Mouse (Mus musculus) small intestine, adult 2 months (tissue): Measurements from ENCODE around the gene 1110051M20Rik.

Source experiments
- CTCF ChIP-seq: fragments of 200-500 bp; IDR thresholded peaks from 2 replicates; pipeline ENCODE4 v1.5.1; 2012; ENCODE audit warnings: low read depth, mild to moderate bottlenecking, control low read depth, inconsistent platforms, low read length, moderate library complexity, mixed read lengths; ENCODE audit not compliant: insufficient replicate concordance, insufficient read length; ENCODE audit errors: extremely low read depth
- POLR2A ChIP-seq: fragments of 200-500 bp; IDR thresholded peaks from 2 replicates; pipeline ENCODE4 v1.6.1; 2012; ENCODE audit warnings: low read depth, mild to moderate bottlenecking, control low read depth, inconsistent platforms, low read length, moderate library complexity

DNA sequence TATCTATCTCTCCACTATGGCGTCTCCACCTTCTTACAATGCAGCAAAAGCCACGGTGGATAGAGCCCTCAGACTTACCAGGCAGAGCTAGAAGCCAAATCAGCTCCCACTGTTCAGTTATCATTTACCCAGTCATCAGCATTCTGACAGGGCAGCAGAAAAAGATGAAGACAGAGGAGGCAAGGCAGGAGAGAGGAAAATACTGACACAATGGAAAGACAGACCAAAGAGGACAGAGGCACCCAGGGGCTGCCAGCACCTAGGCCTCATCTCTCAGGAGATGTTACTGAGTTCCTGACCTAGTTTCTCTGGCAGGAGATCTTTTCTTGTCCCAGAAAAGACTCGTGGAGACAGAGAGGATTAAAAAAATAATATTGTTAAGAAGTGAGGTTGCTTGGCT is 45.3 kb downstream of the 1110051M20Rik start:
- TF ChIP-seq POLR2A (no peak), CTCF (no peak)
